Mouse (Mus musculus): ENCODE results near the gene Nol7. TPM values are rescaled to one million over a fixed set of nuclear protein-coding genes. Genes with fewer than 3 reads are reported as not detected.

The Nol7 gene
- total RNA-seq (2015; ENCODE audit: low replicate concordance) (22.7 and 24.5 TPM in 2 replicates), total RNA-seq (2017; ENCODE audit: low replicate concordance) (43.2 and 47.4 TPM in 2 replicates)

- ATAC-seq (replicated peaks; ENCODE audit: low FRiP score, poor library complexity, severe bottlenecking) = peak; percentile 98
Observed at GRCm38 (mm10) chr13:43398297-43399080, at the start of gene Nol7. Gene Nol7, plus strand, starts transcription at chr13:43398390.

GRCm38 (mm10) chr13:43349376-43349775 is 48.8 kb upstream of the Nol7 start:
- ATAC-seq (replicated peaks; ENCODE audit: low FRiP score, poor library complexity, severe bottlenecking) = no peak

GRCm38 (mm10) chr13:43350489-43351169 is 47.6 kb upstream of the Nol7 start:
- no peak for ATAC-seq (replicated peaks; ENCODE audit: low FRiP score, poor library complexity, severe bottlenecking)

GRCm38 (mm10) chr13:43353356-43353755 is 44.8 kb upstream of the Nol7 start:
- no peak for ATAC-seq (replicated peaks; ENCODE audit: low FRiP score, poor library complexity, severe bottlenecking)

- ATAC-seq (replicated peaks; ENCODE audit: low FRiP score, poor library complexity, severe bottlenecking) = no peak
Observed at GRCm38 (mm10) chr13:43354362-43354761, 43.8 kb upstream of the Nol7 start.

- no peak for ATAC-seq (replicated peaks; ENCODE audit: low FRiP score, poor library complexity, severe bottlenecking)
Observed at GRCm38 (mm10) chr13:43356346-43357125, 41.7 kb upstream of the Nol7 start.

GRCm38 (mm10) chr13:43360534-43360933 is 37.7 kb upstream of the Nol7 start:
- no peak for ATAC-seq (replicated peaks; ENCODE audit: low FRiP score, poor library complexity, severe bottlenecking)

- ATAC-seq (replicated peaks; ENCODE audit: low FRiP score, poor library complexity, severe bottlenecking) = no peak
Observed at GRCm38 (mm10) chr13:43362353-43362752, 35.8 kb upstream of the Nol7 start.

- ATAC-seq (replicated peaks; ENCODE audit: low FRiP score, poor library complexity, severe bottlenecking) = peak; percentile 87
Observed at GRCm38 (mm10) chr13:43364985-43365824, 33.0 kb upstream of the Nol7 start, which contains the start of gene Sirt5. Gene Sirt5, plus strand, starts transcription at chr13:43365496.

- no peak for ATAC-seq (replicated peaks; ENCODE audit: low FRiP score, poor library complexity, severe bottlenecking)
Observed at GRCm38 (mm10) chr13:43365825-43366184, 32.4 kb upstream of the Nol7 start.

- ATAC-seq (replicated peaks; ENCODE audit: low FRiP score, poor library complexity, severe bottlenecking) = no peak
Observed at GRCm38 (mm10) chr13:43370063-43370462, 28.1 kb upstream of the Nol7 start.

- no peak for ATAC-seq (replicated peaks; ENCODE audit: low FRiP score, poor library complexity, severe bottlenecking)
Observed at GRCm38 (mm10) chr13:43372892-43373291, 25.3 kb upstream of the Nol7 start.

GRCm38 (mm10) chr13:43374205-43374604 is 24.0 kb upstream of the Nol7 start:
- no peak for ATAC-seq (replicated peaks; ENCODE audit: low FRiP score, poor library complexity, severe bottlenecking)

GRCm38 (mm10) chr13:43374918-43375432 is 23.2 kb upstream of the Nol7 start:
- ATAC-seq (replicated peaks; ENCODE audit: low FRiP score, poor library complexity, severe bottlenecking) = no peak

GRCm38 (mm10) chr13:43379989-43380388 is 18.2 kb upstream of the Nol7 start:
- no peak for ATAC-seq (replicated peaks; ENCODE audit: low FRiP score, poor library complexity, severe bottlenecking)

- no peak for ATAC-seq (replicated peaks; ENCODE audit: low FRiP score, poor library complexity, severe bottlenecking)
Observed at GRCm38 (mm10) chr13:43385321-43385720, 12.9 kb upstream of the Nol7 start.

GRCm38 (mm10) chr13:43397700-43398296 is 392 bp upstream of the Nol7 start:
- ATAC-seq (replicated peaks; ENCODE audit: low FRiP score, poor library complexity, severe bottlenecking) = no peak

GRCm38 (mm10) chr13:43399576-43399975 is 1.4 kb downstream of the Nol7 start:
- ATAC-seq (replicated peaks; ENCODE audit: low FRiP score, poor library complexity, severe bottlenecking) = no peak

GRCm38 (mm10) chr13:43412311-43412710 is 14.1 kb downstream of the Nol7 start:
- no peak for ATAC-seq (replicated peaks; ENCODE audit: low FRiP score, poor library complexity, severe bottlenecking)

All from erythroblast, adult 5-6 weeks (primary cell).